In genomic region chr7:67543641-67544040, GRCm38 (mm10) we compare ENCODE assay signal across 9 mouse cellular contexts.
"Had no signal": no experiment of that assay in that cellular context is flagged by ENCODE, and none has a peak within 500 bp of the region (broad histone marks: within the 10 kb centered on the region; RNA-seq: fewer than 3 reads in every experiment).

No protein-coding gene starts in this region.

- DNase-seq: kidney, adult 8-10 months; kidney, postnatal 25 days; liver; liver, embryonic 13.5 days; liver, postnatal 0 days; lung, postnatal 14 days; right cerebral cortex, postnatal 4 days; spleen, adult 18-20 months; thymus, postnatal 36 days had no signal
